Mouse (Mus musculus) cerebellum, adult 9-11 months (tissue): ENCODE data around the gene Nfe2l3.
A peak's percentile ranks its signal among the peaks of the same experiment; 100 is the strongest.
"Not testable (repeated sequence)": the region's sequence is repeated elsewhere in the genome, so short reads cannot be mapped to it uniquely, and the experiment has no call there.

ENCODE experiments used
- DNase-seq: peaks from one replicate; pipeline ENCODE4 v3.0.0; 2022

Gene Nfe2l3

DNA sequence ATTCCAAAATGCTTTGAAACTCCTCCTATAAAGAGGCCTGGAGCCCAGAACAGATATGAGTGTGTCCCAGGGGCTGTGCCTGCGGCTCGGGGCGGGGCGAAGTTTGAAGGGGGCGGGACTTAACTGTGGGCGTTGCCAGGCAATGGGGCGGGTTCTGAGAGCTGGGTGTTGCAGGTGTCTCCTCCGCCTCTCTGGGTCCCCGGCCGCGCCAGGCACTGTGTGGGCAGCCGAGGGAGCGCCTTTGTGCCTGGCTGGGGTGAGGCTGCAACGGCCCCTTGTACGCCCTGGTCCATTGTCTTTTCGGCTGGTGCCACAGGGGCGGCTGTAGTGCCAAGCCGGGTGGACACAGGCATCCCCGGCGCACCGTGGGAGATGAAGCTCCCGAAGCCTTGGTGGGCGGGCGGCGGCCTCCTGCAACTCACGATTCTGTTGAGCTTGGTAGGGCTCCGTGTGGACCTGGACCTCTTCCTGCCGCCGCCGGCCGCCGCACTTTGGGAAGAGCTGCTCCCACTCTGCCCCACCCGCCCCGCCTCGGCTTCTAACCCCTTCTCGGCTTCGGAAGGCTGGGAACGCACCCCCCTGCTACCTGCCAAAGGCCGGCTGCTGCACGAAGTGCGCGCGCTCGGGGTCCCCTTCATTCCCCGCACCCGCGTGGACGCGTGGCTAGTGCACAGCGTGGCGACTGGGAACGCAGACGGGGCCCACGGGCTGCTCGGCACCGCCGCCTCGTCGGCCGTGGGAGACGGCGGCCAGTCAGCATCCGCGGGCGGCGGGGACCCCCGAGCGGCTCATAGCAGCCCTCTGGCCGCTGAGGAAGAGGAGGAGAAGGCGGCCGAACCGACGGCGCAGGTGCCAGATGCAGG lies at the start of gene Nfe2l3:
Gene Nfe2l3, plus strand, starts transcription at position 136 of the 863 bp plus-strand sequence.
- DNase-seq: peak; percentile 29

DNA sequence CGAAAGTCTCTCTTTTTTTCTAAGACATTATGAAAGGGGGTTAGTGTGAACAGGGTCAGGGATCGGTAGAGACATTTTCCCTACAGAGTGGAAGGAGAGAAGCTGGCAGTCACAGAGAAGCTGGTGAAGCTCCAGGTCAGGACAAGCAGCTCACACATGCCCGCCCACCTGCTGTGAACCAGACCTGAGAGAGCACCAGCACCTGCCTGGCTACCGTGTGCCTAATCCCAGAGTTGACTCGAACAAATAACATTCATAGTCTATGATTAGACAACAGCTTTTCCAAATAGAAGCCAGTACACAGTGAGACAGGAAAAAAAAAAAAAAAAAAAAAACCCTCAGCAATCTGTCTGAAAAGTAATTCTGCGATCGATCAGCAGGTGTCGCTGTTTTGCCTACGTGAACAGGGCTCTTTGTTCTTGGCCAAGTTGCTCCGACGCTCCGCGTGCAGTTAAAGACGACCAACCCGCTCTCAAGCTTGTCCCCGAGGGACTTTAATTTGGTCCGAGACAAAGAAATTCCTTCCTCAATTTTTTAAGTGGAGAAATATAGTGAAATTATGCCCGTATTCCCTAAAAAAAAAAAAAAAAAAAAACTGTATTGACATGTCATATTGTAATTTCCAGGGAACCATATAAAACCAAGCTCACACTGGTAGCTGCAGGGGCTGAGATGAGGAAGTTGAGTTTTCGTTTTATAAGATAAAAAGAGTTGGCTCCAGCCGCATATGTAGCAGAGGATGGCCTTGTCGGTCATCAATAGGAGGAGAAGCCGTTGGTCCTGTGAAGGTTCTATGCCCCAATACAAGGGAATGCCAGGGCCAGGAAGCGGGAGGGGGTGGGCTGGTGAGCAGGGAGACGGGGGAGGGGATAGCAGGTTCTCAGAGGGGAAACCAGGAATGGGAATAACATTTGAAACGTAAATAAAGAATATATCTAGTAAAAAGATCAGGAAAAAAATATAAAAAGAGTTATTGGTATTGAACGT lies 48.4 kb upstream of the Nfe2l3 start:
- DNase-seq: peak; percentile 79

- DNase-seq: no peak
Measured at GRCm38 (mm10) chr6:51390505-51390904, 42.0 kb upstream of the Nfe2l3 start.

- DNase-seq: no peak
Measured at GRCm38 (mm10) chr6:51391816-51392490, 40.5 kb upstream of the Nfe2l3 start.

GRCm38 (mm10) chr6:51393341-51394128 lies 38.9 kb upstream of the Nfe2l3 start:
- DNase-seq: no peak

- DNase-seq: not testable (repeated sequence)
Measured at GRCm38 (mm10) chr6:51394367-51394766, 38.1 kb upstream of the Nfe2l3 start.

- DNase-seq: not testable (repeated sequence)
Measured at GRCm38 (mm10) chr6:51394963-51395362, 37.5 kb upstream of the Nfe2l3 start.

DNA sequence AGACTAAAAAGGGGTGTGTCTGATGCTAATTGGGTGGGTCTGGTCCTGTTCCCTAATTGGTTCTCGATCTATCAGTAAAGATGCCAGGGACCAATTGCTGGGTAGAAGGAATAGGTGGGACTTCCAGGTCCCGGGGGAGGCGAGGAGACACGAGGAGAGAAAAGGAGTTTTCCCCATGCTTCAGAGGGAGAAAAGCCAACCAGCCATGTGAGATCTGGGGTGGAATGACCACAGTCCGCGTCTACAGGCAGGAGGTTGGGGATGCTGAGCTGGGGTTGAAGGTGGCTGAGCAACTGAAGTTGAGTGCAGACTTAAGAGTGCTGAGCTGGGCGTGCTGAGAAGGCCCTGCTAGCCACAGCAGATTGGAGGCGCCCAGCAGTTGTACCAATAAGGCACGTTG lies 37.0 kb upstream of the Nfe2l3 start:
- DNase-seq: no peak

DNA sequence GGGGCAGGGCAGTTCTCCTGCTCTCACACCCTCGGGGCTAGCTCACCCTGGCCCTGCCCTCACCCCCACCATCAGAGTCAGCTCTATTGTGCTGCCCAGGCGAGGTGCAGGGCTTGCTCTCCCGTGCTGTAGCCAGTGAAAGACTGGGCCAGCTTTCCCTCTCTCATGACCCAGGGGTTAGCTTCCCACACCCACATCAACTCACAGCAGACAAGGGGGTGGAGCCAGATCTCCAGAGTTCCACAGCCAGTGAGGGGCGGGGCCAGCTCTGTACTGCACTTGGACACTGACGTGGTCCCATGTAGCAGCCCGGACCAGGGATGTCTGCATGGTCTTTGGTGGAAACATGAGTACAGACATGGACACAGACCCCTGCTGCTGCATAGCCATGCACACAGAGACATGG lies 33.4 kb upstream of the Nfe2l3 start:
- DNase-seq: no peak

DNA sequence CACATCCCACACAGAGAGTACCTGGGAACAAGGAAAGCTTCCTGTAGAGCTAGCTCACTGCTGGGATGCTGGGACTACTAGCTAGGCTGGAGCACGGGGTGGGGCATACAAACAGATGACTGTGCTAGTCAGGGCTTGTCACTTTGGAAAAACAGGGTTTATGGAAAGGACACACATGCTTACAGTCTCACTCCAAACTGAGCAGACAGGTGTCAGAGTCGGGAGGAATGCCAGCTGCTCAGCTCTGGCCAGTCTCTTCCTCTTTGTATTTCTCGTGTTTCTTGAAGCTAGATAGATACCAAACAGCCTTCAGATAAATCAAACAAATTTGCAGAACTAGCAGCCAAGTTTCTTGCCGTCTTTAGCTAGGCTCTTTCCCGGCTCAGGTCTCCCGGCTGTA lies 31.2 kb upstream of the Nfe2l3 start:
- DNase-seq: peak; percentile 12

DNA sequence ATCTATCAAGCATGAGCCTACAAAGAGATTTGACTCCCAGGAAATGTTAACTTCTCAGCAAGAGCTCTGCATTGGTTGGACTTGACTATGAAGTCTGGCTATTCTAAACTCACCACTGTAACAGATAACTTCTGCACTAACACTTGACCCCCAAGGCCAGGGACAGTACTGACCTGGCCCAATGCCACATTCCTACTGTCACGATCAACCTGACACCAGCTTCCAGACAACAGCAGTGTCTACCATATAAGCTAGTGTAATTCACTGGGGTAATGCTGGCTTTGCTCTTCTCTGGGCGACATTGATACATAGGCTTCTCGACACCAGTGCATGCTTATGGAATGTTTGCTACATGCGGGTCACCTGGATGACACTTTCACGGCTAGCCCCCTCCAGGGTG lies 28.9 kb upstream of the Nfe2l3 start:
- DNase-seq: no peak

GRCm38 (mm10) chr6:51404502-51404901 lies 28.0 kb upstream of the Nfe2l3 start:
- DNase-seq: no peak

GRCm38 (mm10) chr6:51416433-51416832 lies 16.0 kb upstream of the Nfe2l3 start:
- no peak for DNase-seq

GRCm38 (mm10) chr6:51417306-51417936 lies 15.0 kb upstream of the Nfe2l3 start:
- no peak for DNase-seq

GRCm38 (mm10) chr6:51423466-51424122 lies 8.9 kb upstream of the Nfe2l3 start:
- DNase-seq: no peak

DNA sequence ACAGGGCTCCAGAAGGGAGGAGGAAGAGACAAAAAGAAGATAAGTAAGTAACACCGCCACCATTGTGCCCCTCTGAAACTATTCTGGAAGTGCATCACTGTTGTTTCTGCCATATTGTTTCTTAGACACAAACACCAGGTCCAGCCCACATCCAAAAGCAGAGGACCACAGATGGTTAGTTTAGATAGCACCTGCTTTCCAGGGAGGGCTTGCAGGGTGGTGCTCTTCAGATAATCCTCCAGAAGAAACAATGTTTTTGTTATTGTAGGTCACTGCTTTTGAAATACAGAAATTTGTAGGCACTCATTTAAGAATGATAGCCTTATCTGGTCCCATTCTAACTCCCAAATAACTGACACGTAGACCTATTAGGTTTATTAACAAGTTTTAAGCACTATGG lies 7.9 kb upstream of the Nfe2l3 start:
- DNase-seq: no peak

DNA sequence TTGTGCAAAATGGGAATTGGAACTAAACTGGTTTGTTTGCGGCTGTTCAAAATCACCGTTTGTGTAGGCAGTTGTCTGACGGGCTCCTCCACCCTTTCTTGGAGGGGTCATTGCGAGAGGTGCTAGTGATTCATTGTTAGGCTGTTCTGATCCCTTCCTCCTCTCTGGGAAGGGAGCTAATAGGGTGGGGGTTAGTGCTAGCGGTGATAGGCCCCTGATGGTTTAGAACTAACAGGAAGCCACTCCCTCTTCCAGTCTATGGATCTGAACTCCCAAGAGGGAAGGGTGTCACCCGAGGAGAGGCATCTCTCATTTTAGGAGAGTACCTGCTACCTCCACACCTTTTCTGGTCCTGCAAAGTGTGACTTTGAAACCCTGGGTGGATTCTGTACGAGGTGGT lies 1.8 kb downstream of the Nfe2l3 start:
- DNase-seq: no peak

DNA sequence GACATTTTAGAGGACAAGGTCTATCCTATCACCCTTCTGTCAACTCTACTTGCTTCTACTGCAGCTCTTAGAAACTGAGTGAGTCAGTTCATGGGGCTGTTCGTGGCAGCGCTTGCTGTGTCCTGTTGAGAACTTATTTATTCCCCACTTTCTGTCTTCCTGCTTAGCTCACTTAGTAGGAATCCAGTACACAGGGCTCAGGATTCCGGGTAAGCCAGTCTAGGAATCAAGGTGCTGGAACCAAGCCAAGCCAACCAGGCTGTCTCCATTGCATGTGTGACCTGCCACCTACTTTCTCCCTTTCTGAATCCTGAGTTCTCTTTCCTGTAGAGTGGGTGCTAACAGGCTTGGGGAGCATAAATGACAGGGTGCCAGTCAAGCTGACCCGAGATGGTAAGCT lies 5.2 kb downstream of the Nfe2l3 start:
- DNase-seq: no peak

DNA sequence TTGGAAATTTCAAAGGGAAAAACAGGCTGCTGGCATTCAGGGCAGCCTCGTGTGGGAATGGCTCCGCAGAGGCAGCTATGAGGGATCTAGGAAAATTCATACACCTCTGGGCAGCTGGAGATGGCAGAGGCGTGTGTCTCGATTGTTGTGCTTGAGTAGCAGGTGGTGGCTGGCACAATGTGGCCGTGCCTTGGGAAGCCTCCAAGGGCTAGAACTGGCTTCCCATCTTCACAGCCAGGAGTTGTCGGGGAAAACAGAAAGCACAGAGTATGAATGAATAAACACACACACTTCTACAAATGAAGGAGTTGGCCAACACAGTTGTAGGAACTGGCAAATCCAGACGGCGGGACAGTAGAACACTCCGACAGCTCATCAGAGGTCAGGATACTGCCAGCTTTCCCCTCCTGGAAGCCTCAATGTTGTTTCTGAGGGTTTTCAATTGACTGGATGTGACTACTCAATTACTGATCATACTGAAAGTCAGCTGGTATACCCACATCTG lies 6.4 kb downstream of the Nfe2l3 start:
- no peak for DNase-seq

DNA sequence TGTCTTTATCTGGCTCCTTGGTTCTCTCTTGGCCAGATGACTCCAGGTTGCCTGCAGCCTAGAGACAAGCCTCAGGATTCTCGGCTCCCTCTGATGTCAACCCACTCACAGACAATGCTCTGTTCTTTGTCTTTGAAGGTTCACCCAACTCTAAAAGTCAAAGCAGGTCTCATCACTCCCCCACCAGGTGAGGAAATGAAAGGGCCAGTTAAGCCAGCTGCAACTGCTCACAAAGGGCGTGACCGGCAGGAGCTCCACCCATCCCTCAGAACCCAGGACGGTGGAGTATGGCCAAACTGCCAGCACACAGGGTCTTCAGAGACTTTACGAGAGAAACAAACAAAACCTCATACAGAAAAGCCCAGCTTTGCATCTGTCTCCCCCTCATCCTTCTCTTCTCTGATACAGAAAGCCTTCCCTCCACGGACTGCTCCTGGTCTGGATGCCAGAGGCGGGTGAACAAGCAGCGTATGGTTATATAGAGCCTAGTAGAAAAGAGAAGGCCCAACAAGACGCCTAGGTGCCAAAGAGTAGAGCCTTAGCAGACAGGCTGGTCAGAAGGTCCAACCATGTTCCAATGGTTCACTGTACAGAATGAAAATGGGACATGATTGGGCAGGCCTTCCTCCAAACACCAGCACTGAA lies 9.8 kb downstream of the Nfe2l3 start:
- DNase-seq: no peak
